Mouse (Mus musculus) limb, embryonic 10.5 days (tissue): ENCODE measurements around the gene Cd5. TPM values are rescaled to one million over a fixed set of nuclear protein-coding genes. Genes with fewer than 3 reads are reported as not detected.

ENCODE experiments used
- DNase-seq: peaks from one replicate; pipeline ENCODE4 v3.0.0-alpha.2; 2017; ENCODE audit warnings: low spot score
- H3K27ac ChIP-seq: fragments of 300-500 bp; sonication (generic); 2 replicates; pipeline ENCODE4 v1.5.1; 2016; ENCODE audit warnings: mild to moderate bottlenecking
- H3K27me3 ChIP-seq: fragments of 300-500 bp; sonication (generic); 2 replicates; pipeline ENCODE4 v1.6.1; 2016; ENCODE audit warnings: low read depth, mild to moderate bottlenecking; ENCODE audit not compliant: poor library complexity, severe bottlenecking
- H3K36me3 ChIP-seq: fragments of 300-500 bp; sonication (generic); 2 replicates; pipeline ENCODE4 v1.6.1; 2016; ENCODE audit warnings: mild to moderate bottlenecking, moderate library complexity
- H3K4me1 ChIP-seq: fragments of 300-500 bp; sonication (generic); 2 replicates; pipeline ENCODE4 v1.6.1; 2016
- H3K4me3 ChIP-seq: fragments of 300-500 bp; sonication (generic); 2 replicates; pipeline ENCODE4 v1.5.1; 2016; ENCODE audit warnings: mild to moderate bottlenecking, moderate library complexity
- H3K9me3 ChIP-seq: fragments of 300-500 bp; sonication (generic); replicated peaks from 2 replicates; pipeline ENCODE4 v1.6.1; 2016; ENCODE audit warnings: mild to moderate bottlenecking
- WGBS: fragments of 180-500 bp; shearing (Covaris S2); methylation state at CpG from one replicate; pipeline ENCODE4 v1.1.7; 2016; 5-methylcytosine and 5-hydroxymethylcytosine counted together
- polyA plus RNA-seq: library from polyadenylated mRNA; unstranded; fragments of >200 nt; fragmentation: Nextera tagmentation; extraction: Ambion mirVana; gene quantifications from 2 replicates; pipeline ENCODE4 v1.2.1, GENCODE M21; 2016

The Cd5 gene
- 0.06 and 0.26 TPM in 2 replicates for polyA plus RNA-seq

DNA sequence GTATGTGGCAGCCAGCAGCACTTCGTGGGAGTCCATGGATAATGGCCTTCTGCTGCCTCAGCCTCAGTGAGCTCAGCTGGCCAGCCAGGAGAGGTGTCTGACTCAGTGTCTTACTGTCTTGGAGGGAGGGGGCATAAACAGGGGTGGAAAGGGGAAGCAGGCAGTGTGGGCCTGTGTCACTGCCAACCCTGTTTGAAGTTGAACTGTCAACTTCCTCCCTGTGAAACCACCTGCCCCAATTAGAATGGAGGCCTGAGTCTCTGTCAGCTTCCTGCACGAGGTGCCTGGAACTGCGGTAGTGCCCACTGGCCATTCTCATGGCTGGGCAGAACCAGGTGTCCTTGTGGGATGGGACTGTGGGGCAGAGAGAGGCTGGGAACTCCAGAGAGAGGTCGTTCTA is at the start of gene Cd5:
Cd5 (minus strand) TSS at position 192 of the 400 bp plus-strand sequence.
- Histone ChIP-seq H3K27ac (no peak within 1 kb of the TSS), H3K27me3 (no peaks in the 10 kb centered on the region), H3K9me3 (no peaks in the 10 kb centered on the region), H3K36me3 (no peaks in the 10 kb centered on the region), H3K4me1 (peaks cover 10% of the 10 kb centered on the region; the same call in 1 of the 2 replicates), H3K4me3 (no peak within 1 kb of the TSS)
- DNase-seq, result no peak
- 75% methylated on average over 4 of the region's 4 CpGs for WGBS

DNA sequence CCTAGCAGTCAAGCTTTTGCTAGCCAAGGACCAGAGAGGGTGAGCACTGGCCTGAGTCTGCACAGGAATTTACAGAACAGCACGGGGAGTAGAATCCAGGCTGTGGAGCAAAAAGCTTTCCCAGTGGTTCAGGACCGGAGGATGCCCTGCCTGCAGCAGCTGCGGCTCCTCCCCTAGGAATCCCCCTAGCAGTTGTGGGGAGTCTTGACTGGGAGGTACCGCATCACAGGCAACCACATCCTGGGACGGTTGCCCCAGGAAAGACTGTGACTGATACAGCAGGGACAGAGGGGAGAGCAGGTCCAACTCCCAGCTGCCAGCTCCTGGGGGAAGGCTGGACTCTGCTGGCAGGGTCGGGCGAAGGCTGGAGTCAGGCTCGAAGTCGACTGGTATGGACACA is 49.4 kb upstream of the Cd5 start:
- no peak for DNase-seq
- Histone ChIP-seq H3K4me1 (peaks cover 21% of the 10 kb centered on the region), H3K27ac (no peak overlapping the region), H3K9me3 (no peaks in the 10 kb centered on the region), H3K27me3 (0 out of 2 replicates have a peak, but pooled peaks cover 6% of the 10 kb centered on the region), H3K36me3 (no peaks in the 10 kb centered on the region), H3K4me3 (no peak overlapping the region)
- 76% methylated on average over 9 of the region's 9 CpGs for WGBS

DNA sequence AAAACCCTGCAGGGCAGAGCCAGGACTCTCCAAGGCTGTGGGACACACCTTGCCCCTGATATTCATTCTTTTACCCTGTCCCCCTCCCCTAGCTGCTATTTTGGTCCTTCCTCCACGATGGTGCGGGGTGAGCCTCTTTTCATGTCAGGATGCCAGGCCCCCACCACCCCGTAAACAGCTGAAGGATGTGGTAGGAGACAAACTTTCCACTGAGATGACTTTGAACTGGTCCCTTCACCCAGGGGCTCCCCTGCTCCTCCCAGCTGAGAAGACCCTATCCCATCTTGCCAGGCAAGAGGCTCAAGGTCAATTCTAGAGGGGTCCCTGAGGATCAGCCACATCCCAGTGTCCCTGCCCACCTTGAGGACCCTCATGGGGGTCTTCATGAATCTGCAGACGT is 48.6 kb upstream of the Cd5 start:
- no peaks in the 10 kb centered on the region for H3K36me3 ChIP-seq
- H3K27me3 ChIP-seq, result 0 out of 2 replicates have a peak, but pooled peaks cover 6% of the 10 kb centered on the region
- no peaks in the 10 kb centered on the region for H3K9me3 ChIP-seq
- no peak overlapping the region for H3K27ac ChIP-seq
- H3K4me3 ChIP-seq, result no peak overlapping the region
- peaks cover 18% of the 10 kb centered on the region for H3K4me1 ChIP-seq
- no peak for DNase-seq
- 81% methylated on average over 4 of the region's 4 CpGs for WGBS

DNA sequence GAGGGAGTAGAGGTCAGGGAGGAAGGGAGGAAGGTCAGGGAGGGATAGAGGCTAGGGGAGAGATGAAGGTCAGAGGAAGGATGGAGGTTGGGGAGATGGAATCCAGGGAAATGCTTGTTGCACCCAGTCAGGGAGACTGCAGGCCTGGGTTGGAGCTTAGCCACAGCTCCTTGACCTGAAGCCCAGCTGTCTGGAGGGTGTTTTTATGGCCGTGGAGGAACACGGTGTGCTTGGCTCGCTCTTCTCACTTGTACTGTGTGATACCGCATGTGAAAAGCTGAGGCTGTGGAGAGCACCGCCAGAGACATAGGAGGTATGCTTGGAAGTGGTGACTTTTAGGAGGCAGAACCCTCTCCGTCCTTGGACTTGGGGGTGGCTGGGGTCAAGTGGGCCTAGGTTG is 48.0 kb upstream of the Cd5 start:
- H3K27ac ChIP-seq, result no peak overlapping the region
- 83% methylated on average over 6 of the region's 6 CpGs for WGBS
- no peak overlapping the region for H3K4me3 ChIP-seq
- no peaks in the 10 kb centered on the region for H3K36me3 ChIP-seq
- no peak for DNase-seq
- no peaks in the 10 kb centered on the region for H3K9me3 ChIP-seq
- H3K4me1 ChIP-seq, result peaks cover 18% of the 10 kb centered on the region
- H3K27me3 ChIP-seq, result 0 out of 2 replicates have a peak, but pooled peaks cover 6% of the 10 kb centered on the region

DNA sequence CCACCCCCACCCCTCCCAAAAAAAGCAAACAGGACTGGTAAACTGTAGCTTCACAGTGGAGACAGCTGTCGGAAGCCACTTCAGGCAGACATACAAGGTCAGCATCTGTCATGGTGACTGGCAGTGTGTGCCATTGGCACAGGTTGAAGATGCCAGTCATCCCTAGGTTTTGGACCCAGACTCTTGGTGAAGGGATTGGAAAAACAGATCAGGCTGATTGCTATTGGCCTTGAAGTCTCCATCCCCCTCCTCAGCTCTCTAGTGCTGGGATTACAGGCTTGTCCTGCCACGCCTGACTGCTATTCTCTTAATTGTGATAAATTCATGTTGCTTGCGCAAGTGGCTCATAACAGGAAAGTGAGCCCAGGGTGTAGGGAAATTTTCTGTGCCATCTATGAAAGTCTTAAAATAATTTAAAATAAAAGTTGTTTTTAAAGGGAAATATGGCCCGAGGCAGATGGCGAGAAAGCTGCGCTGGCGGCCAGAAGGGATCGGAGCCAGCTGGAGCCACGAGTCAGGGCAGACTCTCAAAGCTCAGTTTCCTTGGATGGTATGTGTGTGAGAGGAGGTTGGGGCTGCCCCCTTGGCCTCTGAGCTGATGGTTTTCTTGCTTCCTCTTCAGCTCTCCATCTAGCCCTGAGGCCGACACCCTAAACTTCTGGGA is 46.1 kb upstream of the Cd5 start:
- H3K36me3 ChIP-seq, result no peaks in the 10 kb centered on the region
- WGBS, result 81% methylated on average over 10 of the region's 10 CpGs
- DNase-seq, result no peak
- 0 out of 2 replicates have a peak, but pooled peaks cover 6% of the 10 kb centered on the region for H3K27me3 ChIP-seq
- H3K9me3 ChIP-seq, result no peaks in the 10 kb centered on the region
- H3K4me1 ChIP-seq, result peaks cover 17% of the 10 kb centered on the region
- no peak overlapping the region for H3K4me3 ChIP-seq
- H3K27ac ChIP-seq, result no peak overlapping the region

DNA sequence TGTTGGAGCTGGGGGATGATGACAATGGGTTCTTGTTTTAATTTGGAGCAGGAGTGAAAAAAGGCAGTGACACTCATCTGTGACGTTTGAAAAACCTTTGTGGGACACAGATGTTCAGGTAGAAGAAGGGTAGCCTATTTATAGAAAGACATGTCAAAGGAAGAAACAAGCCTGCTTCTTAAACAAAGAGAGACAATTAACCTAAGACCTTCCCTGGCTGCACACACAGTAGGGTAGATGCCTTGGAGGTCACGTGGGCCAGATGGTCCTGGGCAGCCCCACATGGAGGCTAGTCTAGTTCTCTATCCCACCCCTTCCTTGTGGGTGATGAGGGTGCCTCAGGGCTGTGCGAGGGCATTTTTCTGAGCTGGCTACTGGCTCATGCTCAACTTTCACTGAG is 45.3 kb upstream of the Cd5 start:
- Histone ChIP-seq H3K4me1 (peaks cover 13% of the 10 kb centered on the region), H3K27me3 (0 out of 2 replicates have a peak, but pooled peaks cover 6% of the 10 kb centered on the region), H3K4me3 (no peak overlapping the region), H3K27ac (no peak overlapping the region), H3K9me3 (no peaks in the 10 kb centered on the region), H3K36me3 (no peaks in the 10 kb centered on the region)
- 48% methylated on average over 3 of the region's 3 CpGs for WGBS
- DNase-seq, result no peak

DNA sequence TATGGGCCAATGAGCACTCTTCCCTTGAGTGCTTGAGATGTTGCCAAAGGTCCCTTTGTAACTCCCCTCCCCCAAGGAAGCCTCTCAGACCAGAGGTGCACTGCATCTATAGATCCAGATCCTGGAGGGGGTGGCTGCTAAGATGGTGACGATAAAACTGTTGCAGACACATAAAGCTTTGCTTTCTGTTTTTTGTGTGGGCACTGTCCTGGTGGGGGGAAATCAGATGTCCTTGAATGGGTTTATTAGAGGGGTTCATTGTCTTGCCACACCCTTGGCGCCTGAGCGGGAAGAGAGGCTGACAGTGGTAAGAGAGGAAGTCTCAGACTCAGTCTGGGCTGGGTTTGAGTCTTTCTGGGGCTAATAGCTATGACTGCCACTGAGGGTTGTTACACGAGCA is 44.4 kb upstream of the Cd5 start:
- H3K27ac ChIP-seq, result no peak overlapping the region

DNA sequence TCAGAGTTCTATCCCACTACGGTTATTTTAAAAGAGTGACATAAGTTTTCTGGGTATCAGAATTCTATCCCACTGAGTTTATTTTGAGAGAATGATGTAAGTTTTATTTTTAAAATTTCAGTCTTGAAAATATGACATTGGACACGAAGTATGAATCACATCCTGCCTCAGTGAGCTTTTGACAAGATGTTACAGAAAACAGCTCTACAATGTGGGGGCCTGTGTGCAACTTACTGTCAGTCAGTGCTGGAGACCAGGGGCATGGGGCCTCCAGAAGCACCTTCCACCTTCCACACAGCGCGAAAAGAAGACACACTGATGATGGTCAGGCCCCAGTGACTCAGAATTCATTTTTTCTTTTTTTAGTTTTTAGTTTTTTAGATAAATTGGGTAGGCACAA is 42.8 kb upstream of the Cd5 start:
- no peaks in the 10 kb centered on the region for H3K36me3 ChIP-seq
- 86% methylated on average over 4 of the region's 4 CpGs for WGBS
- no peak for DNase-seq
- H3K27ac ChIP-seq, result no peak overlapping the region
- no peak overlapping the region for H3K4me3 ChIP-seq
- H3K9me3 ChIP-seq, result no peaks in the 10 kb centered on the region
- H3K4me1 ChIP-seq, result peaks cover 13% of the 10 kb centered on the region
- H3K27me3 ChIP-seq, result no peaks in the 10 kb centered on the region

More for the DNA sequence above, 44.4 kb upstream of the Cd5 start:
- WGBS, result 83% methylated on average over 4 of the region's 4 CpGs
- Histone ChIP-seq H3K36me3 (no peaks in the 10 kb centered on the region), H3K27me3 (0 out of 2 replicates have a peak, but pooled peaks cover under 1% of the 10 kb centered on the region), H3K4me3 (no peak overlapping the region), H3K4me1 (peaks cover 13% of the 10 kb centered on the region), H3K9me3 (no peaks in the 10 kb centered on the region)
- no peak for DNase-seq

DNA sequence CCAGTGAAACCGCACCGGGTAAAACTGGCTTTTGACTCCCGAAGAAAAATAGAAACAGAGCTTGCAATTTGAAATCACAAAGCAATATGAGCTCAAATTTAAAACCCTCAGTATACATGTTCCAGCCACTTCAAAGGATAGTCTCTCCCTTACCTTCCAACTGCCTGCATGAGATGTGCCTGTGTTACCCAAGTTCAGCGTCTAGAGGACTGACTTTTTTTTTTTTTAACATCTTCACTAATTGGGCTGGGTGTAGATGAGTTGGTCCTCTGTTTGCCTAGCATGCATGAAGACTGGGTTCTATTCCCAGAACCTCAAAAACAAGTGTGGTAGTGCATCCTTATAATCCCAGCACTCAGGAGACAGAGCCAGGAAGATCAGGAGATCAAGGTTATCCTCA is 38.1 kb upstream of the Cd5 start:
- Histone ChIP-seq H3K27me3 (no peaks in the 10 kb centered on the region), H3K36me3 (no peaks in the 10 kb centered on the region), H3K9me3 (no peaks in the 10 kb centered on the region), H3K4me1 (no peaks in the 10 kb centered on the region), H3K4me3 (no peak overlapping the region), H3K27ac (no peak overlapping the region)
- WGBS, result 93% methylated on average over 4 of the region's 4 CpGs
- no peak for DNase-seq

DNA sequence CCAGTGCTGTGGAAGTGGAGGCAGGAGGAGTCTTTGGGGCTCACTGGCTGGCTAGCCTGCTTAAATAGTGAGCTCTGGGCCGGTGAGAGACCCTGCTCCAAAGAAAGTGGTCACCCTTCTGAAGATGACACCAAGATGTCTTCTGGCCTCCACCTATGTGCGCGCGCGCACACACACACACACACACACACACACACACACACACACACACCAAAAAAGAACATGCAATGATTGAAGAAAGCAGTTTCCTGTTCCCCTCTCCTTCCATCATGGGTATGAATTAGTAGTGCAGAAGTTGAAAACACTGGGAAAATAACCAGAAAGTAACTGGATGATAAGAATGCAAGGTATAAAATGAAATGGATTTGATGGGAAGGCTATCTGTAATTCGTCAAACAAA is 35.3 kb upstream of the Cd5 start:
- H3K4me1 ChIP-seq, result peaks cover 11% of the 10 kb centered on the region
- no peaks in the 10 kb centered on the region for H3K9me3 ChIP-seq
- H3K27me3 ChIP-seq, result no peaks in the 10 kb centered on the region
- DNase-seq, result no peak
- H3K4me3 ChIP-seq, result no peak overlapping the region
- H3K36me3 ChIP-seq, result no peaks in the 10 kb centered on the region
- H3K27ac ChIP-seq, result no peak overlapping the region
- 94% methylated on average over 6 of the region's 6 CpGs for whole genome bisulfite sequencing

DNA sequence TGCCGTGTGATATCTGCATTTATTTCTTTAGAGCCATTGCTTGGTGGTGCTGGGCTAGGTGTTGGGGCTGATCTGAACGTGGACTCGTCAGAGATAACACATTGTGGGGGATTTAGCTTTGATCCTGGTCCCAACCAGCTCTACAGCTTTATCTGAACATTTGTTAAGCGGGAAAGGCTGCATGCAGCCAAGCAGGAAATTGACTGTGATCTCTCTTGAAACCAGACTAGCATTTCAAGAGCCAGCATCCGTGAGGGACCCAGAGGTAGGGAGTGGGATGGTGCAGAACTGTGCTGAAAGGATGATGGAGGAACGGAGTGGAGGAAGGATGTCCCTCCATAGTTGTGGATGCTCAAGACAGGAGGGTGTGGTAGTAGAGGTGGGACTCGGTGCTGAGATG is 34.6 kb upstream of the Cd5 start:
- H3K27ac ChIP-seq, result no peak overlapping the region
- H3K27me3 ChIP-seq, result no peaks in the 10 kb centered on the region
- no peak for DNase-seq
- 77% methylated on average over 7 of the region's 7 CpGs for WGBS
- H3K9me3 ChIP-seq, result no peaks in the 10 kb centered on the region
- H3K36me3 ChIP-seq, result no peaks in the 10 kb centered on the region
- H3K4me3 ChIP-seq, result no peak overlapping the region
- peaks cover 15% of the 10 kb centered on the region for H3K4me1 ChIP-seq

DNA sequence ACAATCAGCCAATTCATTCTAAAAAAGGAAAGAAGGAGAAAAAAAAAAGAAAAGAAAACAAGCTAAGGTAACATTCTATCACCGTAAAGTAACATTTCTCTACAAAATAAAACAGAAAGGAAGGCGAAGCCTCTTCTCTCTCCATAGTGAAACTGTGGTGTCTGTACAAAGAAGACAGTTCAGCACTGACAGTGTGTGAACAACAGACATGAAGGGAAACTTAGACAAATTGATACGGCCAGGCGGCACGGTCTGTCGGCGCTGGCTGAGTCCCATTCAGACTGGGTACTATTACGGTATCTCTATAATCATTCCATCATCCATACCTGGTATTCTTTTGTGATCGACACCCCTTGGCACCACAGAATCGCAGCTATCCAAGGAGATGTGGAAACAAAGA is 34.1 kb upstream of the Cd5 start:
- H3K27me3 ChIP-seq, result no peaks in the 10 kb centered on the region
- WGBS, result 95% methylated on average over 10 of the region's 10 CpGs
- H3K9me3 ChIP-seq, result no peaks in the 10 kb centered on the region
- H3K27ac ChIP-seq, result no peak overlapping the region
- no peak overlapping the region for H3K4me3 ChIP-seq
- peaks cover 15% of the 10 kb centered on the region for H3K4me1 ChIP-seq
- DNase-seq, result no peak
- no peaks in the 10 kb centered on the region for H3K36me3 ChIP-seq

DNA sequence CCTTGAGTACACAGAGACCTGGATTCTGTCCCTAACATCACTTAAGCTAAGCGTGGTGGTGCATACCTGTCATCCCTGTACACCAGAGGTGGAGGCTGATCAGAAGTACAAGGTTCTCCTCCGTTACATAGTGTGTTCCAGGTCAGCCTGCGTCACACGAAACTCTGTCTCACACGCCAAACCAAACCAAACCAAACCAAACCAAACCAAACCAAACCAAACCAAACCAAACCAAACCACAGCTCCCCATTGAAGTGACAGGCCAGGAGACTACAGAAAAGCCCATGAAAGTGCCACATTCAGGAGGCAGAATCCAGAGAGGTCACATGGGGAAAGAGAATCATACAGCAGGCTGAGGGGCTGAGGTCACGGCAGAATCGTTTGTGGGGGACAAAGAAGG is 33.2 kb upstream of the Cd5 start:
- Histone ChIP-seq H3K27ac (no peak overlapping the region), H3K36me3 (no peaks in the 10 kb centered on the region), H3K9me3 (no peaks in the 10 kb centered on the region), H3K4me3 (no peak overlapping the region), H3K27me3 (no peaks in the 10 kb centered on the region), H3K4me1 (peaks cover 15% of the 10 kb centered on the region)
- 85% methylated on average over 7 of the region's 7 CpGs for WGBS
- no peak for DNase-seq
